Mouse (Mus musculus) heart, postnatal 0 days (tissue): Measurements from ENCODE around the gene Hdhd3. TPM values are rescaled to one million over a fixed set of nuclear protein-coding genes. Genes with fewer than 3 reads are reported as not detected.

Source experiments
- ATAC-seq: fragments of 200-750 bp; cut with Nextera tagmentation; 2 replicates; pipeline ENCODE4 v1.8.0; 2017; ENCODE audit warnings: low read depth, moderate number of reproducible peaks, moderate library complexity; ENCODE audit not compliant: insufficient read depth
- DNase-seq: peaks from one replicate; pipeline ENCODE4 v3.0.0-alpha.2; 2016; ENCODE audit warnings: low spot score
- H3K27ac ChIP-seq: fragments of 300-500 bp; sonication (generic); 2 replicates; pipeline ENCODE4 v1.5.1; 2014; ENCODE audit warnings: low read depth, mild to moderate bottlenecking
- H3K27me3 ChIP-seq: fragments of 300-500 bp; sonication (generic); 2 replicates; pipeline ENCODE4 v1.6.1; 2014; ENCODE audit warnings: low read length, mixed read lengths; ENCODE audit not compliant: control insufficient read depth, insufficient read depth
- H3K36me3 ChIP-seq: fragments of 300-500 bp; sonication (generic); replicated peaks from 2 replicates; pipeline ENCODE4 v1.6.1; 2014; ENCODE audit warnings: low read length, mixed read lengths; ENCODE audit not compliant: control insufficient read depth, insufficient read depth
- H3K4me1 ChIP-seq: fragments of 300-500 bp; sonication (generic); 2 replicates; pipeline ENCODE4 v1.6.1; 2014; ENCODE audit warnings: antibody characterized with exemption; ENCODE audit not compliant: control insufficient read depth, insufficient read depth
- H3K4me2 ChIP-seq: fragments of 300-500 bp; sonication (generic); 2 replicates; pipeline ENCODE4 v1.6.1; 2014; ENCODE audit warnings: low read depth, mild to moderate bottlenecking, low read length, moderate library complexity
- H3K4me3 ChIP-seq: fragments of 300-500 bp; sonication (generic); 2 replicates; pipeline ENCODE4 v1.5.1; 2014; ENCODE audit warnings: low read depth, low read length
- H3K9ac ChIP-seq: fragments of 300-500 bp; sonication (generic); replicated peaks from 2 replicates; pipeline ENCODE4 v1.6.1; 2014; ENCODE audit warnings: low read depth, low read length, mixed read lengths
- H3K9me3 ChIP-seq: fragments of 300-500 bp; sonication (generic); replicated peaks from 2 replicates; pipeline ENCODE4 v1.6.1; 2016; ENCODE audit warnings: low read length; ENCODE audit not compliant: control insufficient read depth
- CTCF ChIP-seq: IDR thresholded peaks from 2 replicates; pipeline ENCODE4 v1.5.1; 2016; ENCODE audit warnings: antibody characterized with exemption, control low read depth, low read depth
- EP300 ChIP-seq: IDR thresholded peaks from 2 replicates; pipeline ENCODE4 v1.6.1; 2016; ENCODE audit warnings: antibody characterized with exemption, low read depth
- WGBS: fragments of 180-500 bp; shearing (Covaris S2); extraction: QIAGEN DNeasy Blood & Tissue Kit; methylation state at CpG from one replicate; pipeline ENCODE4 v1.1.7; 2014; 5-methylcytosine and 5-hydroxymethylcytosine counted together
- polyA plus RNA-seq: library from polyadenylated mRNA; unstranded; fragments of >200 nt; fragmentation: Nextera tagmentation; extraction: Ambion mirVana; gene quantifications from 2 replicates; pipeline ENCODE4 v1.2.1, GENCODE M21; 2015
- total RNA-seq: library from RNA; depleted of rRNA; stranded (reverse); fragments of >200 nt; gene quantifications from 2 replicates; pipeline ENCODE4 v1.2.3, GENCODE M21; 2014; ENCODE audit warnings: low replicate concordance

Gene Hdhd3
- total and polyA plus RNA-seq, 2 experiments from 2014 or later = 9.7 to 17.8 TPM

DNA sequence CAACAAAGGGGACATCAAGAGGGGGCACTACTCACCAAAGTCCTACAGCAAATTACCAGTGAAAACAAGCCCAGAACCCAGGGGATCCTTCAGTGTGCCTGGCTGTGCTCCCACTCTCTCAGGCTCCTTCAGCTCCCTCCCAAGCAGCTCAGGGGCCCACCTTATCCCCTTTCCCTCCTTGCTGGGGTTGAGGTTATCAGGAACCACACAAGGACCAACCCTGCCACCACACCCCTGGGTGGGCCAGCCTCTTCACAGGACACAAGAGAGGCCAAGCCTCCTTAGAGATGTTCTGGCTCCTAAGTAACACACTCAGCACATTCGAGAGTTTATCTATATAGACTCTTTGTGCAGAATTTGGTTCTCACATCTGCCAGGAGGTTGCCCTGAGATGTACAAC is 13.3 kb upstream of the Hdhd3 start:
- ATAC-seq = no peak
- no peak overlapping the region for H3K4me3 ChIP-seq
- H3K9ac ChIP-seq = no peak overlapping the region
- peaks cover 25% of the 10 kb centered on the region for H3K36me3 ChIP-seq
- DNase-seq = no peak
- WGBS = 58% methylated on average over 1 of the region's 1 CpGs
- H3K27me3 ChIP-seq = no peaks in the 10 kb centered on the region
- TF ChIP-seq EP300 = no peak
- no peak for TF ChIP-seq CTCF
- H3K4me2 ChIP-seq = no peak overlapping the region
- peaks cover 23% of the 10 kb centered on the region for H3K4me1 ChIP-seq
- H3K9me3 ChIP-seq = no peaks in the 10 kb centered on the region
- peak overlapping the region; percentile 77 for H3K27ac ChIP-seq

DNA sequence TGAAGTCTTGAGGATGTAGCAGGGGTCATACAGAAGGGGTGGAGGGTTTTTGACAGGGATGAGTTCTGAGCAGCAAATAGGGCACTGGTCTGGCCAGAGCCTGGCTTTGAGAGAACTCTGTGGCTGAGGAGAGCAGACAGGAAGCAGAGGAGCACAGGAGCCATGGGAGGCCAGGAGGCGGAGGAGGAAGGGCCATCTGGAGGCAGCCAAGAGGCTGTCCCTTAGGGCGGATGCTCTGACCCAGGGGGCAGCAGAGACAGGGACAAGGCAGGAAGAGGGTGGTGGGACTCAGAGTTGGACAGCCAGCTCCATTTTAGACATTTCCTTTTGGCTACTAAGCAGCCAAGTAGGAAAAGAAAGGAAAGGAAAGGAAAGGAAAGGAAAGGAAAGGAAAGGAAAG is 12.8 kb upstream of the Hdhd3 start:
- peak; percentile 35 for DNase-seq
- Histone ChIP-seq H3K36me3 (peaks cover 30% of the 10 kb centered on the region), H3K9me3 (no peaks in the 10 kb centered on the region), H3K27ac (peak overlapping the region; percentile 77), H3K4me2 (peak overlapping the region; percentile 22), H3K4me1 (peaks cover 23% of the 10 kb centered on the region), H3K4me3 (no peak overlapping the region), H3K9ac (no peak overlapping the region; the same call in 1 of the 2 replicates), H3K27me3 (no peaks in the 10 kb centered on the region)
- peak; percentile 40; the same call in 1 of the 2 replicates for ATAC-seq
- WGBS = 30% methylated on average over 2 of the region's 2 CpGs
- peak; percentile 19; the same call in 1 of the 2 replicates for TF ChIP-seq CTCF
- no peak for TF ChIP-seq EP300

DNA sequence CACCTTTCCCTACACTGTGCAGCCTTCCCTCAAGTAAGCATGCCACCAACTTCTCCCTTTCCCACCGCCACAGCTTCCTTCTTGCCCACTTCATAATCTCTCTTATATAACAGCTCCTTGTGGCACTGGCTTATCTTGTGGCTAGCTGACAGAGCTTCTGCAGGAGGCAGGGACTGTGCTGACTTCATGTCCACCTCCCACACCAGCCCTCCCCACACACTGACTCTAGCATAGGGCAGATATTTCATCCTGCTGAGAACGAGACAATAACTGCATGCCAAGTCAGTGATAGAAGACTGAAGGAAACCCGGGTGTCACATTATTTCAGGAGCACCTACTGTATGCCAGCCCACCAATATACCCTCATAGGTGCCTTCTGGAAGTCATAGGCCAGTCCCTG is 12.2 kb upstream of the Hdhd3 start:
- Histone ChIP-seq H3K9me3 (no peaks in the 10 kb centered on the region), H3K9ac (no peak overlapping the region; the same call in 1 of the 2 replicates), H3K4me3 (no peak overlapping the region), H3K36me3 (peaks cover 36% of the 10 kb centered on the region), H3K27ac (peak overlapping the region; percentile 77), H3K4me1 (peaks cover 23% of the 10 kb centered on the region), H3K4me2 (0 out of 2 replicates have a peak overlapping the region, but pooled peaks have one; percentile 22), H3K27me3 (no peaks in the 10 kb centered on the region)
- TF ChIP-seq EP300 = no peak
- ATAC-seq = no peak
- 47% methylated on average over 3 of the region's 3 CpGs for WGBS
- DNase-seq = no peak

DNA sequence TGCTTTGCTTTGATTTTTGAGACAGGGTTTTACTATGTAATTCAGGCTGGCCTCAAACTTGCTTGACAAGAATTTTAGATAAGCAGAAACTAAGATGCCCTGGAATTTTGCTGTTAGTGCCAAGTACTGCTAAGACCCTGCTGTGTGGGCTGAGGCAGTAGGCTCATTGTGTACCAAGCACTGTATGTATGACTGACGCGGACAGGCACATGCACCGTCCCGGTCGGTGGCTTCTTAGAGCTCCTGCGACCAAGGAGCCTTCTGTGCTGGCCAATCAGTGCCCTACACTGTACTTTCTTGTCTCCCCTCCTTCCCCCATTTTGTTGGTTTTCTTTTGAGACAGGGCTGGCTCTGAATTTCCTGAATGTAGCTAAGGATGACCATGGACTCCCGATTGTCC is 11.7 kb upstream of the Hdhd3 start:
- Histone ChIP-seq H3K4me2 (no peak overlapping the region), H3K9me3 (no peaks in the 10 kb centered on the region), H3K36me3 (peaks cover 41% of the 10 kb centered on the region), H3K9ac (no peak overlapping the region), H3K27ac (0 out of 2 replicates have a peak overlapping the region, but pooled peaks have one; percentile 77), H3K4me1 (peaks cover 23% of the 10 kb centered on the region), H3K27me3 (no peaks in the 10 kb centered on the region), H3K4me3 (no peak overlapping the region)
- TF ChIP-seq EP300 = no peak
- TF ChIP-seq CTCF = no peak
- ATAC-seq = no peak
- DNase-seq = no peak
- 82% methylated on average over 7 of the region's 7 CpGs for whole genome bisulfite sequencing

DNA sequence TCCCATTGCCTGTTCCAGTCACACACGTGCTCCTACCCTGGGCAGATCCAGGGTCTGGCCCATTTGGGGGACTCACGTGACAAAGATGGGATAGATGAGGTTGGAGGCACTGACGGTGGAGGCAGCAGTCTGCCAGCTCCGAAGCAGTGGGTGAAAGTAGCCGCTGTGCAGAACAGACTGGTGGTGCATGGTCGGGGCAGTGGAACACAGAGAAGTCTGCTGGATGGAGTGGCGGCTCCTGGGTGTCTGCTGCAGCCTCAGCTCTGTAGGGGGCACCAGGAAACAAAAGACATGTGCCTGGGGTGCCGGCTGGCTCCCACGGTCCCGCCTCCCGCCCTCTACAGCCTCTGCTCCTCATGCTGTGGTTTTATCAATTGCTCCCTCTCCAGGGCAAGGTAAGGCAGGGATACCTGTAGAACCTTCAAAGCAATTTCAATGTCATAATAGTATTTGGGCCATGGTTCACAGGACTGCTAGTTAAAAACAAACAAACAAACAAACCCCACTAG is 10.8 kb upstream of the Hdhd3 start:
- H3K36me3 ChIP-seq = peaks cover 50% of the 10 kb centered on the region
- no peak for ATAC-seq
- TF ChIP-seq CTCF (no peak), EP300 (no peak)
- H3K27ac ChIP-seq = no peak overlapping the region
- no peaks in the 10 kb centered on the region for H3K27me3 ChIP-seq
- no peak overlapping the region for H3K9ac ChIP-seq
- DNase-seq = no peak
- WGBS = 50% methylated on average over 11 of the region's 11 CpGs
- H3K4me1 ChIP-seq = peaks cover 22% of the 10 kb centered on the region
- no peak overlapping the region for H3K4me2 ChIP-seq
- H3K4me3 ChIP-seq = no peak overlapping the region
- H3K9me3 ChIP-seq = no peaks in the 10 kb centered on the region

DNA sequence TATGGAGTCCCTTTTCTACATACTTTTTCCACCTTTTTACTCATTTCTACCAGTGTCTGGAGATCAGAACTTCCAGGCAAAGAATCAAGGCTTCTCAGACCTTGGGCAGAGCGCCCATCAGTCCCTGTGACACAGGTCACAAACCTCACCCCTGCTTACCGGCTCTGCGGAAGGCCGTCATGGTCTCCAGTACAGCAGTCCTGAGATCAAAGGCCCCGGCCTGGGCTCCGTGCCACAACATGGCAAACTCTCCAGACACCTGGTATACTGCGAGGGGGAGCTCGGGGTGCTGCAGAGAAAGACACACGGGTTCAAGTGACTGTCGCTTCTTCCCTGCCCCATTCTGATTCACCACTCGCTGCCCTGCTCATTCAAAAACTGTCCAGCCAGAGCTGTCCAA is 6.7 kb upstream of the Hdhd3 start:
- ATAC-seq = no peak
- Histone ChIP-seq H3K9me3 (no peaks in the 10 kb centered on the region), H3K9ac (no peak overlapping the region), H3K27me3 (no peaks in the 10 kb centered on the region), H3K4me3 (no peak overlapping the region), H3K27ac (no peak overlapping the region), H3K4me2 (no peak overlapping the region), H3K4me1 (no peaks in the 10 kb centered on the region), H3K36me3 (peaks cover 62% of the 10 kb centered on the region)
- WGBS = 81% methylated on average over 11 of the region's 11 CpGs
- no peak for TF ChIP-seq EP300
- TF ChIP-seq CTCF = no peak
- DNase-seq = no peak
